Mouse (Mus musculus) cerebellum, postnatal 10 days (tissue): ENCODE measurements around the gene Pld5.
A peak's percentile ranks its signal among the peaks of the same experiment; 100 is the strongest.

Experiments
- DNase-seq, 2 experiments: peaks; one replicate each; pipeline ENCODE4 v3.0.0; 2021; ENCODE audit warnings: mixed read lengths in 2 of 2

Pld5 gene

GRCm38 (mm10) chr1:176274667-176275610 lies at the start of gene Pld5:
TSS of gene Pld5 (minus strand) at chr1:176275312.
- peak; percentile 81 to 83 for DNase-seq

GRCm38 (mm10) chr1:176315063-176315462 lies 40.0 kb upstream of the Pld5 start:
- DNase-seq, result no peak

- DNase-seq, result no peak
Measured at GRCm38 (mm10) chr1:176310174-176310573, 35.1 kb upstream of the Pld5 start.

- DNase-seq, result no peak
Measured at GRCm38 (mm10) chr1:176289396-176289795, 14.3 kb upstream of the Pld5 start.

GRCm38 (mm10) chr1:176275611-176275980 lies 484 bp upstream of the Pld5 start:
- DNase-seq, result no peak

GRCm38 (mm10) chr1:176248717-176249030 lies 26.4 kb downstream of the Pld5 start:
- DNase-seq, result no peak

- peak in 1 of 2 experiments; percentile 15 for DNase-seq
Measured at GRCm38 (mm10) chr1:176247885-176248716, 27.0 kb downstream of the Pld5 start.

- no peak for DNase-seq
Measured at GRCm38 (mm10) chr1:176239199-176239598, 35.9 kb downstream of the Pld5 start.

GRCm38 (mm10) chr1:176223794-176224193 lies 51.3 kb downstream of the Pld5 start:
- DNase-seq, result no peak

GRCm38 (mm10) chr1:176223196-176223595 lies 51.9 kb downstream of the Pld5 start:
- DNase-seq, result peak; percentile 92 to 95

- DNase-seq, result no peak
Measured at GRCm38 (mm10) chr1:176218217-176218616, 56.9 kb downstream of the Pld5 start.

- DNase-seq, result peak; percentile 87 to 89
Measured at GRCm38 (mm10) chr1:176213645-176214221, 61.4 kb downstream of the Pld5 start.

GRCm38 (mm10) chr1:176212922-176213644 lies 62.0 kb downstream of the Pld5 start:
- no peak for DNase-seq

GRCm38 (mm10) chr1:176210803-176211202 lies 64.3 kb downstream of the Pld5 start:
- no peak for DNase-seq

GRCm38 (mm10) chr1:176208014-176208413 lies 67.1 kb downstream of the Pld5 start:
- DNase-seq, result no peak

- DNase-seq, result no peak
Measured at GRCm38 (mm10) chr1:176202360-176202759, 72.8 kb downstream of the Pld5 start.

GRCm38 (mm10) chr1:176197036-176197766 lies 77.9 kb downstream of the Pld5 start:
- peak; percentile 96 to 98 for DNase-seq

GRCm38 (mm10) chr1:176196341-176196740 lies 78.8 kb downstream of the Pld5 start:
- no peak for DNase-seq

GRCm38 (mm10) chr1:176194727-176195126 lies 80.4 kb downstream of the Pld5 start:
- DNase-seq, result peak; percentile 38 to 39

GRCm38 (mm10) chr1:176183991-176184390 lies 91.1 kb downstream of the Pld5 start:
- DNase-seq, result no peak

- no peak for DNase-seq
Measured at GRCm38 (mm10) chr1:176174971-176175370, 100.1 kb downstream of the Pld5 start.

- peak; percentile 19 to 23 for DNase-seq
Measured at GRCm38 (mm10) chr1:176167784-176168183, 107.3 kb downstream of the Pld5 start.
